Mouse (Mus musculus) cortical plate, adult 2 months (tissue): ENCODE results near the gene Sf1.

Source experiments
- CTCF ChIP-seq: fragments of 200-500 bp; IDR thresholded peaks from 2 replicates; pipeline ENCODE4 v1.5.1; 2011; ENCODE audit warnings: mild to moderate bottlenecking, control low read depth, low read length; ENCODE audit not compliant: insufficient read depth; ENCODE audit errors: extremely low read depth
- POLR2A ChIP-seq: fragments of 200-500 bp; IDR thresholded peaks from 2 replicates; pipeline ENCODE4 v1.6.1; 2011; ENCODE audit warnings: mild to moderate bottlenecking, low read length, control low read depth; ENCODE audit not compliant: insufficient read depth; ENCODE audit errors: extremely low read depth

DNA sequence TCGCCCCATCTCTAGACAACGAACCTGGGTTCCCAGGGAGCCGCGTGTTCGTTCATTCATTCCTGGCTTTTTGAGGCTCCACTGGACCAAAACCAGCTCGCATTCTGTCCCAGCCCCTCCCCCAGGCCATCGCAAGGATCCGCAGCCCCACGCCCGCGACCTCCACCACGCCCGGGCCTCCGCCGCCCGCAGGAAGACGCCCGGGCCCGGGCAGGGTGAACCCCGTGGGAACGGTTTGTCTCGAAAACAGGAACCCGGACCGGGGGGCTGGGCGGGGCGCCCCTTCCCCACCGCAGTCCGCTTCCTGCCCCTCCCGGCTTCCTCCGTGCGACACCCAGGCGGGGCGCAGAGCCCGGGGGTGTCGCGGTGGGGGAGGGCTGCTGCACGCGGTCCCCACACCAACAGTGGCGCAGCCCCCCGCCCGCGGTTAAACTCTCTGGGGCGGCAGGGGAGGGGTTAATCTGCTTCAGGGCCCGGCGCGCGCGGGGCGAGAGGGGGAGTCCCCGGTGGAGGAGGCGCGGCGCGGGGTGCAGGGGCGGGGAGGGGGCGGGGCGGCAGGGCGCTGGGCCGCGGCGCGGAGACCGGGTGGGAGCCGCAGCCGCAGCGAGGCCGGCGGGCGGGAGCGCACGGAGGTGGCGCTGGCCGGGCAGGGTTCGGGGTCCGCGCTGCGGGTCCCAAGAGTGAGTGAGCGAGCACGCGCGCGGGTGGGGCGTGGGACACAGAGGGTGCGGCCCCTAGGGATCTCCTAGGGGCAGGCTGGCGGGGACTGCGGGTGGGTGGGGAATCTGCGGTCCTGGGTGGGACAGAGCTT lies 36.0 kb downstream of the Sf1 start, which contains the start of gene Rasgrp2:
- TF ChIP-seq POLR2A, result no peak
- TF ChIP-seq CTCF, result no peak
